Mouse (Mus musculus): ENCODE measurements around the gene Fntb.
A peak's percentile ranks its signal among the peaks of the same experiment; 100 is the strongest.

- TF ChIP-seq CTCF (IDR thresholded peaks at IDR 0.05; ENCODE audit: extremely low read depth, insufficient read depth, low read length), result no peak
- TF ChIP-seq POLR2A (IDR thresholded peaks at IDR 0.05; ENCODE audit: extremely low read depth, insufficient read depth, low read length), result 0 out of 2 replicates have a peak, but pooled peaks have one; percentile 17
Measured at GRCm38 (mm10) chr12:76837844-76838650, 72.7 kb downstream of the Fntb start.
